Mouse (Mus musculus): ENCODE results near the gene Parp8.

- TF ChIP-seq CTCF (conservative IDR thresholded peaks at IDR 0.05 in 1 of 2, IDR thresholded peaks at IDR 0.05 in 1 of 2; ENCODE audit: low read depth in 2 of 2, low read length in 2 of 2) (no peak), HCFC1 (IDR thresholded peaks at IDR 0.05; ENCODE audit: low read depth, low read length) (no peak), POLR2A (IDR thresholded peaks at IDR 0.05; ENCODE audit: low read depth, low read length) (no peak), JUND (conservative IDR thresholded peaks at IDR 0.05; ENCODE audit: low read depth, low read length) (no peak), ZNF384 (IDR thresholded peaks at IDR 0.05; ENCODE audit: low read depth, low read length) (no peak), EP300 (IDR thresholded peaks at IDR 0.05; ENCODE audit: low read length) (no peak), MAX (IDR thresholded peaks at IDR 0.05; ENCODE audit: low read length) (no peak)
These were observed 9.3 kb upstream of the Parp8 start for GRCm38 (mm10) chr13:117034676-117035075.
